Mouse (Mus musculus): ENCODE results near the gene Adcy2.

GRCm38 (mm10) chr13:68773599-68774211 is 225.6 kb downstream of the Adcy2 start:
- TF ChIP-seq CTCF (conservative IDR thresholded peaks at IDR 0.05 in 1 of 2, IDR thresholded peaks at IDR 0.05 in 1 of 2; ENCODE audit: low read depth in 2 of 2, low read length in 2 of 2) (no peak), ETS1 (conservative IDR thresholded peaks at IDR 0.05; ENCODE audit: low read depth, low read length) (no peak), SIN3A (IDR thresholded peaks at IDR 0.05; ENCODE audit: low read length) (no peak), ZC3H11A (IDR thresholded peaks at IDR 0.05; ENCODE audit: low read depth, low read length) (no peak), GABPA (IDR thresholded peaks at IDR 0.05; ENCODE audit: insufficient replicate concordance, low read depth, low read length) (no peak), POLR2A (IDR thresholded peaks at IDR 0.05; ENCODE audit: low read depth, low read length) (no peak), EP300 (IDR thresholded peaks at IDR 0.05; ENCODE audit: low read length) (no peak), USF1 (IDR thresholded peaks at IDR 0.05; ENCODE audit: low read depth, low read length) (no peak), NRF1 (IDR thresholded peaks at IDR 0.05; ENCODE audit: low read depth, low read length) (no peak)
